Mouse (Mus musculus) hindbrain, embryonic 11.5 days (tissue): Measurements from ENCODE around the gene 4933424G06Rik. TPM values are rescaled to one million over a fixed set of nuclear protein-coding genes. Genes with fewer than 3 reads are reported as not detected.

ENCODE experiments used
- ATAC-seq: fragments of 200-750 bp; cut with Nextera tagmentation; 2 replicates; pipeline ENCODE4 v1.8.0; 2017; ENCODE audit warnings: mild to moderate bottlenecking, moderate TSS enrichment, moderate library complexity; ENCODE audit not compliant: low FRiP score
- DNase-seq: peaks from one replicate; pipeline ENCODE4 v3.0.0-alpha.2; 2015; ENCODE audit warnings: low spot score
- H3K27ac ChIP-seq: fragments of 300-500 bp; sonication (generic); 2 replicates; pipeline ENCODE4 v1.5.1; 2014; ENCODE audit warnings: mild to moderate bottlenecking, low read depth, low read length
- H3K27me3 ChIP-seq: fragments of 300-500 bp; sonication (generic); 2 replicates; pipeline ENCODE4 v1.6.1; 2014; ENCODE audit warnings: mild to moderate bottlenecking, low read length, moderate library complexity, mixed read lengths; ENCODE audit not compliant: control insufficient read depth, insufficient read depth
- H3K36me3 ChIP-seq: fragments of 300-500 bp; sonication (generic); 2 replicates; pipeline ENCODE4 v1.6.1; 2014; ENCODE audit warnings: mild to moderate bottlenecking, low read length, moderate library complexity, mixed read lengths; ENCODE audit not compliant: control insufficient read depth, insufficient read depth
- H3K4me1 ChIP-seq: fragments of 300-500 bp; sonication (generic); replicated peaks from 2 replicates; pipeline ENCODE4 v1.6.1; 2014; ENCODE audit warnings: low read length, mixed read lengths; ENCODE audit not compliant: control insufficient read depth, insufficient read depth
- H3K4me2 ChIP-seq: fragments of 300-500 bp; sonication (generic); replicated peaks from 2 replicates; pipeline ENCODE4 v1.6.1; 2014; ENCODE audit warnings: mild to moderate bottlenecking, low read depth, low read length
- H3K4me3 ChIP-seq: fragments of 300-500 bp; sonication (generic); 2 replicates; pipeline ENCODE4 v1.5.1; 2014; ENCODE audit warnings: low read depth, low read length
- H3K9ac ChIP-seq: fragments of 300-500 bp; sonication (generic); 2 replicates; pipeline ENCODE4 v1.6.1; 2014; ENCODE audit warnings: low read depth, low read length
- H3K9me3 ChIP-seq: fragments of 300-500 bp; sonication (generic); 2 replicates; pipeline ENCODE4 v1.6.1; 2016; ENCODE audit warnings: low read length; ENCODE audit not compliant: control insufficient read depth
- WGBS: fragments of 180-500 bp; shearing (Covaris S2); extraction: QIAGEN DNeasy Blood & Tissue Kit; methylation state at CpG from one replicate; pipeline ENCODE4 v1.1.7; 2014; 5-methylcytosine and 5-hydroxymethylcytosine counted together
- polyA plus RNA-seq: library from polyadenylated mRNA; unstranded; fragments of >200 nt; fragmentation: Nextera tagmentation; extraction: Ambion mirVana; gene quantifications from 2 replicates; pipeline ENCODE4 v1.2.1, GENCODE M21; 2014

The 4933424G06Rik gene
- polyA plus RNA-seq, 1 experiment from 2014 or later = 0.19 TPM

DNA sequence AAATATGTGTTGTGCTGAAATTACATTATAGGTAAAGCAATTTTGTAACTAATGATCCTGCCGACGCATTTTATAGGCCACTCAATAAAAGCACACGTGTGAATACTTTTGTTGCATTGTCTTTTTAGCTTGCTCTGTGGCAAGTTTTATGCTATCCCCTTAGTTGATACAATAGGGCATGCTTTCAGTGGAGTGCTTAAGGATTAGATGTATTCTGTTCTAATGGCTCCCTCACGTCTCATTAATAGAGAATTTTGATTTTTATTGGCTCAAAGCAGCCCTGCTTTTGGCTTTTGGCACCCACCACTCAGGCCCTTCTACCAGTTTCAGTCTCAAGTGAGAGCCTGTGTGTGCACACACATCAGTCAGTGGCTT is 14.1 kb downstream of the 4933424G06Rik start:
- Histone ChIP-seq H3K9me3 (no peaks in the 10 kb centered on the region), H3K4me1 (no peaks in the 10 kb centered on the region), H3K4me2 (no peak overlapping the region), H3K27ac (no peak overlapping the region), H3K9ac (no peak overlapping the region), H3K4me3 (no peak overlapping the region), H3K27me3 (no peaks in the 10 kb centered on the region), H3K36me3 (no peaks in the 10 kb centered on the region)
- ATAC-seq (no peak), DNase-seq (no peak)
- 88% methylated on average over 4 of the region's 4 CpGs for WGBS

DNA sequence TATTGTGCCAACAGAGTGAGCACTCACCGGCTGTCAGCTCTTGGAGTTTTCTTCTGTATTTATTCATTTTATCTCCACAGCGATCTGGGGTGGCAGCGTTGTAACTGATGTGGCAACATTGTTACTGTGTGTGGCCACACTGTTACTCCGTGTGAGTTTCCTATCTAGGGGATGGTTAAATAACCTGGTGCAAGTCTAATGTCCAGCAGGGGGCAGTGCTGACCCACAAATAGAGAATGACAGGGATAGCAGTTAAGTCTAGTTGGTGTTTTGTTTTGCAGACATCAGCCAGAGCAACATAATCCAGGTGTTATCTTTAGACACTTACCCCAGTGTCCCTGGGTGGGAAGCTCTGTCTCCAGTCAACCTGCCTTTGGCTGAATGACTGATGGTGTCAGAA is 27.4 kb downstream of the 4933424G06Rik start:
- no peak overlapping the region for H3K27ac ChIP-seq
- H3K27me3 ChIP-seq = no peaks in the 10 kb centered on the region
- ATAC-seq (no peak), DNase-seq (peak; percentile 90)
- H3K36me3 ChIP-seq = no peaks in the 10 kb centered on the region
- WGBS = 15% methylated on average over 4 of the region's 4 CpGs
- no peaks in the 10 kb centered on the region for H3K4me1 ChIP-seq
- H3K9ac ChIP-seq = no peak overlapping the region
- no peaks in the 10 kb centered on the region for H3K9me3 ChIP-seq
- no peak overlapping the region for H3K4me2 ChIP-seq
- no peak overlapping the region for H3K4me3 ChIP-seq

DNA sequence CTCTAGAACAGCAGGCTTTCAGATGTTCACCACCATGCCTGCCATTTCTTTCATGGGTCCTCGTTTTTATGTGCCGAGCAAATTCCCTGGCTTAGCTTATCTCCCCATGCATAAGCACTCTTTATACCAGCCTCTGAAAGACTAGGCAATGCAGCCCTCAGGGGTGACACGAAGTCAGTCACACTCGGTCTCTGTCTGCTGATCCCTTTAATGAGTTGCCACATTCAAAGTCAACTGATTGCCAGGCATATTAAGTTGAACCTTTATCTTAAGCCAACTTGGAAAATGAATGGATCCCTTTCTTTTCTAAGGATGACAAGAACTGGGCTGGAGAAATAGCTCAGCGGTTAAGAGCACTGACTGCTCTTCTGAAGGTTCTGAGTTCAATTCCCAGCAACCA is 29.3 kb downstream of the 4933424G06Rik start:
- Histone ChIP-seq H3K36me3 (no peaks in the 10 kb centered on the region), H3K9me3 (no peaks in the 10 kb centered on the region), H3K27ac (no peak overlapping the region), H3K4me3 (no peak overlapping the region), H3K4me2 (no peak overlapping the region), H3K4me1 (no peaks in the 10 kb centered on the region), H3K9ac (no peak overlapping the region), H3K27me3 (no peaks in the 10 kb centered on the region)
- WGBS = 84% methylated on average over 5 of the region's 5 CpGs
- no peak for DNase-seq
- ATAC-seq = no peak

DNA sequence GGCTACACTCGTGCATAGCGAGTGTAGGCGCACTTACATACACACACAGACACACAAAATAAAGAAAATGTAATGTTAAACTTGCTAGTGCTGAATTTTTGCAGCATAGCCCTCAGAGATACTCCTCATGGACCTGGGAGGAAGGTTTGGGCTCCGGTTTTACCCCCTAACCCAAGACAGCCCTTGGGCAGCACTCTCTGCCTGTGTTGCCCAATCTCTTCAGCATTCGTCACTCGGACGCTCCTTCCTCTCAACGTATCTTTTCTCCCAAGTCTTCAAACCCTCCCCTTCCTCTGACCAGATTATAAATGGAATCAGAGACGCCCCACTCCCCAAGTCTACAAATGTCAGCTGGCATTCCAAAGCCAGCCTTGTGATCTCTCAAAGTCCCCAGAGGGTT is 33.1 kb downstream of the 4933424G06Rik start:
- no peaks in the 10 kb centered on the region for H3K27me3 ChIP-seq
- H3K9ac ChIP-seq = no peak overlapping the region
- no peak overlapping the region for H3K27ac ChIP-seq
- H3K4me1 ChIP-seq = no peaks in the 10 kb centered on the region
- H3K36me3 ChIP-seq = no peaks in the 10 kb centered on the region
- H3K9me3 ChIP-seq = no peaks in the 10 kb centered on the region
- H3K4me2 ChIP-seq = no peak overlapping the region
- ATAC-seq (no peak), DNase-seq (no peak)
- H3K4me3 ChIP-seq = no peak overlapping the region
- 81% methylated on average over 9 of the region's 9 CpGs for WGBS

DNA sequence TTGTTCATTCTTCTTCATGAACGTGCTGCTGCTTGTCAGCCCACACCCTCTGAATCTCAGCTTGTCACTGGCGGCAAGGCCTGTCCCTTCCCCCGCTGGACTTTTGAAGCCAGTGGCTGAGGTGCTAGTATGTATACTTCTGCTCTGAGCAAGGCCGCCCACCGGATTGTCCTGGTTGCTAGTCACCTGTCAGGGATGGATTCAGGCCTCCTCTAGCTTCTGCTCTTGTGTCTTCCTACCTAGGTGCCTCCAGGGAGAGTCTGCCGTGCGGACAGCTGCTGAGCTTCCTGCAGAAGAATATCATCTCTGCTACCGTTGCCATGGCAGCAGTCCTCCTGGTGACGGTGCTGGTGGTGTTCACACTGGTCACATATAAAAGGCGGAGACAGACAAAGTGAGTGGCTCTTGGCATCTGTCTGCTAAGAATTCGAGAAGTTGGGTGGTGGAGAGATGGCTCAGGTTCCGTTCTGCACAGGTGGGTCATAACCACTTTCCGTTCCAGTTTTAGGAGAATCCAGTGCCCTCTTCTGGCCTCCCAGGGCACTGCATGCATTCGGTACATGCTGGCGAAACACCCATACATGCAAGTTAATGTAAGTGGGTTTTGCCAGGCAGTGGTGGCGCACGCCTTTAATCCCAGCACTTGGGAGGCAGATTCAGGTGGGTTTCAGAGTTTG is 34.5 kb downstream of the 4933424G06Rik start:
- Histone ChIP-seq H3K9ac (no peak overlapping the region), H3K27me3 (no peaks in the 10 kb centered on the region), H3K9me3 (no peaks in the 10 kb centered on the region), H3K4me1 (no peaks in the 10 kb centered on the region), H3K4me3 (peak overlapping the region; percentile 22; the same call in 1 of the 2 replicates), H3K4me2 (peak overlapping the region; percentile 28), H3K36me3 (no peaks in the 10 kb centered on the region), H3K27ac (no peak overlapping the region)
- ATAC-seq (peak; percentile 35; the same call in 1 of the 2 replicates), DNase-seq (peak; percentile 84)
- 32% methylated on average over 17 of the region's 17 CpGs for WGBS

DNA sequence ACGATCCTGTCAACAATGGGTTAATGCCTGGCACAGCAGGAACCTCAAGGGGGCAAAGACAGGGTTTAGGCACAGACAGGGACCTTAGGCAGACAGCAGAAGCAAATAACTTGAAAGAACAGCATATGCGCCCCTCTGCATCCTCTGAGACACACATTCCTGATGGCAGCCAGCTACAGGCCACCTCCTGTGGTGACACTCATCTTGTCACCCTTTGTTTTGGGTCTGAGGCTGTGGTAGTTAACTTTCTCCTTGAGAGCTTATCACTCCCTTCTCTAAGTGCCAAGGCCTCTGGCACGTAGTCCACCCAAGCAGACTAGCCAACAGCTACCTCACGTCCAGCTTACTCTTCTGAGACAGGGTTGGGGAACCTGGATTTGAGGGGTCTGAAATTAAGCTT is 35.7 kb downstream of the 4933424G06Rik start:
- Histone ChIP-seq H3K36me3 (no peaks in the 10 kb centered on the region), H3K4me3 (no peak overlapping the region), H3K27me3 (no peaks in the 10 kb centered on the region), H3K9ac (no peak overlapping the region), H3K4me1 (no peaks in the 10 kb centered on the region), H3K4me2 (no peak overlapping the region), H3K9me3 (no peaks in the 10 kb centered on the region), H3K27ac (no peak overlapping the region)
- 26% methylated on average over 4 of the region's 4 CpGs for WGBS
- ATAC-seq = no peak
- DNase-seq = no peak

DNA sequence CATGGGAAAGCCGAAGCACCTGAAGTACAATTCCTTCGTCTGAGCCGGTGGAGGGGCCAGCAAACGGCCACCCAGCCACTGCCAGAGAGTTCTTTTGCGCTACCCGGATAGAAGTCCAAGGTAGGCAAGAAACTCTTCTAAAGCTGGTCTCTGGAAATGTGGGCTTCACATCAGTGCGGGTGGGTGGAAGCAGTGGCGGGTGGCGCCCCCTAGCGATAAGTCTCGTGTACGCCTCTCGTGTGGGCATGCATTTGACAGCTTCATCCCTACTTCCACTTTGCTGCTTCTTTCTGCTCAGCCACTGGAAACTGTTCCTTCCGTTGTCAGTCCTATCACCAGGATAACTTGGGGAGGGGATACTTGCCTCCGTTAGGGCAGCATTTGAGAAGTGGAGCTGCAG is 36.5 kb downstream of the 4933424G06Rik start:
- H3K36me3 ChIP-seq = no peaks in the 10 kb centered on the region
- WGBS = 43% methylated on average over 15 of the region's 15 CpGs
- no peak overlapping the region for H3K27ac ChIP-seq
- no peaks in the 10 kb centered on the region for H3K27me3 ChIP-seq
- ATAC-seq = no peak
- no peaks in the 10 kb centered on the region for H3K4me1 ChIP-seq
- H3K9ac ChIP-seq = no peak overlapping the region
- H3K9me3 ChIP-seq = no peaks in the 10 kb centered on the region
- peak; percentile 67 for DNase-seq
- no peak overlapping the region for H3K4me3 ChIP-seq
- no peak overlapping the region for H3K4me2 ChIP-seq

DNA sequence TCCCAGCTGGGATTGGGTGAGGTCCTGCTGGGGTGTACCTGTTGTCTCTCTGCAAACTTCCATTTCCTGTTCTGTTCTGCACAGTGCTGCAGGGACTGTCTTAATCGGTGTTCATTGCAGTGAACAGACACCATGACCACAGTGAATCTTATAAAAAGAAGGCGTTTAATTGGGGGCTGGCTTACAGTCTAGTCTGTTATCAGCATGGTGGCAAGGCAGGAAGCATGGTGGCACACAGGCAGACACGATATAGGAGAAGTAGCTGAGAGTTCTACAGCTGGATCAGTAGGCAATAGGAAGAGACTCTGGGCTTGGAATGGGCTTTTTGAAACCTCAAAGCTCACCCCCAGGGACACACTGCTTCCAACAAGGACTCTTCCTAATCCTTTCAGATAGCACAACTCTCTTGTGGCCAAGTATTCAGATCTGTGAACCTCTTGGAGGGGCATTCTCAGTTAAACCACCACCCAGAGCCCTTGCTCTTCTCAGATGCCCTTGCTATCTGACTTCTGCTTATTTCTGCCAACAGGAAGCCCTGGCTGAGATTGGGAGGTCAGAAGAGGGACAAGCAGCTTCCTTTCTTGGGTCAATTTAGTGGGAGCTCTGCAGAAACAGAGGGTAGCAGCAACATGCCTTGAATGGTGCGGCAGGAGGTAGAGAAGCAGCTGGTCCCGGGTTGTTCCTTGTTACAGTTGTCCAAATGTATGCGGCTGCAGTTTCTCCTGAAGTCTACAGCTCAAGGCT is 44.2 kb downstream of the 4933424G06Rik start:
- H3K4me2 ChIP-seq = no peak overlapping the region
- H3K9ac ChIP-seq = no peak overlapping the region
- no peak overlapping the region for H3K27ac ChIP-seq
- no peaks in the 10 kb centered on the region for H3K27me3 ChIP-seq
- ATAC-seq (no peak), DNase-seq (no peak)
- no peaks in the 10 kb centered on the region for H3K36me3 ChIP-seq
- H3K9me3 ChIP-seq = no peaks in the 10 kb centered on the region
- WGBS = 84% methylated on average over 6 of the region's 6 CpGs
- no peak overlapping the region for H3K4me3 ChIP-seq
- H3K4me1 ChIP-seq = no peaks in the 10 kb centered on the region

DNA sequence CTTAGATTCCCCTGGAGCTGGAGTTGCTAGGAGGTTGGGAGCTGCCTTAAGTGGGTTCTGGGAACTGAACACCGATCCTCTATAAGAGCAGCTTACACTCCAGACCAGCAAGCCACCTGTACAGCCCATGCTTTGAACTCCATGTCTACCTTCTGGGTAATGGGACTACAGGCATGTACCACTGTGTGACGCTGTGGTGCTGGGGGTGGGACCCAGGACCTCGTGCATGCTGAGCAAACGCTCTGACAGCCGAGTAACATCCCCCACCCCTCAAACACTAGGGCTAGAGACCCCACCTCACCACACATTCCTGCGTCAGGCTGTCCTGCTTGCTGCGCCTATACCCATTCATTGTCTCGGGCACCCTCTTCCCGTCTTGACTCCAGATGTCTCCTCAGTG is 48.6 kb downstream of the 4933424G06Rik start:
- DNase-seq (no peak), ATAC-seq (no peak)
- Histone ChIP-seq H3K9me3 (no peaks in the 10 kb centered on the region), H3K27me3 (no peaks in the 10 kb centered on the region), H3K4me1 (no peaks in the 10 kb centered on the region), H3K9ac (no peak overlapping the region), H3K36me3 (no peaks in the 10 kb centered on the region), H3K4me3 (no peak overlapping the region), H3K4me2 (no peak overlapping the region), H3K27ac (no peak overlapping the region)
- WGBS = 89% methylated on average over 9 of the region's 9 CpGs
